Mouse (Mus musculus) stomach, embryonic 15.5 days (tissue): Measurements from ENCODE around the gene Spag6. TPM values are rescaled to one million over a fixed set of nuclear protein-coding genes. Genes with fewer than 3 reads are reported as not detected.
A peak's percentile ranks its signal among the peaks of the same experiment; 100 is the strongest.

Source experiments
- ATAC-seq: fragments of 200-750 bp; cut with Nextera tagmentation; 2 replicates; pipeline ENCODE4 v1.8.0; 2017; ENCODE audit warnings: low read depth, moderate number of reproducible peaks, moderate TSS enrichment; ENCODE audit not compliant: insufficient read depth, low FRiP score
- H3K27ac ChIP-seq: fragments of 300-500 bp; sonication (generic); 2 replicates; pipeline ENCODE4 v1.5.1; 2015; ENCODE audit warnings: mild to moderate bottlenecking, inconsistent platforms
- H3K27me3 ChIP-seq: fragments of 300-500 bp; sonication (generic); replicated peaks from 2 replicates; pipeline ENCODE4 v1.6.1; 2015; ENCODE audit warnings: inconsistent platforms
- H3K36me3 ChIP-seq: fragments of 300-500 bp; sonication (generic); 2 replicates; pipeline ENCODE4 v1.6.1; 2015; ENCODE audit warnings: inconsistent platforms
- H3K4me1 ChIP-seq: fragments of 300-500 bp; sonication (generic); 2 replicates; pipeline ENCODE4 v1.6.1; 2015; ENCODE audit warnings: inconsistent platforms
- H3K4me2 ChIP-seq: fragments of 300-500 bp; sonication (generic); 2 replicates; pipeline ENCODE4 v1.6.1; 2015; ENCODE audit warnings: mild to moderate bottlenecking, inconsistent platforms
- H3K4me3 ChIP-seq: fragments of 300-500 bp; sonication (generic); replicated peaks from 2 replicates; pipeline ENCODE4 v1.5.1; 2015; ENCODE audit warnings: inconsistent platforms
- H3K9ac ChIP-seq: fragments of 300-500 bp; sonication (generic); 2 replicates; pipeline ENCODE4 v1.6.1; 2015; ENCODE audit warnings: inconsistent platforms
- H3K9me3 ChIP-seq: fragments of 300-500 bp; sonication (generic); 2 replicates; pipeline ENCODE4 v1.6.1; 2016; ENCODE audit warnings: inconsistent platforms
- whole genome bisulfite sequencing: fragments of 180-500 bp; shearing (Covaris S2); methylation state at CpG from one replicate; pipeline ENCODE4 v1.1.7; 2015; 5-methylcytosine and 5-hydroxymethylcytosine counted together
- polyA plus RNA-seq: library from polyadenylated mRNA; unstranded; fragments of >200 nt; fragmentation: Nextera tagmentation; extraction: Ambion mirVana; gene quantifications from 2 replicates; pipeline ENCODE4 v1.2.1, GENCODE M21; 2015

The Spag6 gene
- 0.06 and 0.12 TPM in 2 replicates for polyA plus RNA-seq

GRCm38 (mm10) chr2:18693871-18694610 lies at the start of gene Spag6:
Gene Spag6 (plus strand): TSS chr2:18694032.
- under 1% methylated on average over 51 of the region's 61 CpGs for WGBS
- H3K27me3 ChIP-seq, result peaks cover 61% of the 10 kb centered on the region
- peak within 1 kb of the TSS; percentile 92 for H3K4me2 ChIP-seq
- H3K27ac ChIP-seq, result peak within 1 kb of the TSS; percentile 64
- H3K9ac ChIP-seq, result peak within 1 kb of the TSS; percentile 49
- no peaks in the 10 kb centered on the region for H3K36me3 ChIP-seq
- peaks cover 21% of the 10 kb centered on the region for H3K4me1 ChIP-seq
- no peaks in the 10 kb centered on the region for H3K9me3 ChIP-seq
- peak; percentile 84 for ATAC-seq
- H3K4me3 ChIP-seq, result peak within 1 kb of the TSS; percentile 62

DNA sequence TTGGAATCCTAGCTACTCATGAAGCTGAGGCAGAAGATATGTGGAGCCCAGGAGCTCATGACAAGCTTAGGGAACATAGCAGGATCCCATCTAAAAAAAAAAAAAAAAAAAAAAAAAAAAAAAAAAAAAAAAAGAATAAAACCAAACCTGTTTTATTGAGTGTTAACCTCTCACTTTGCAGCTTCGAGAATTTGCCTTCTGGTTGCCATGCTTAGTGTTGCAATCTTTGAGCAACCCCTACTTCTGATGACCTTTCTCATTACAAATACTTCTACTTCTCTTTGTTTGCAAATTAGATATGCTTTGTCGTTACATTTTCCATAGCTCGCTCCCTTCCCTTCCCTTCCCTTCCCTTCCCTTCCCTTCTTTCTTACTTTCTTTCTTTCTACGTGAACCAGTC lies 45.3 kb upstream of the Spag6 start:
- H3K27ac ChIP-seq, result no peak overlapping the region
- no peak overlapping the region for H3K4me2 ChIP-seq
- no peaks in the 10 kb centered on the region for H3K27me3 ChIP-seq
- no peak for ATAC-seq
- no peak overlapping the region for H3K4me3 ChIP-seq
- WGBS, result 64% methylated on average over 4 of the region's 4 CpGs
- H3K36me3 ChIP-seq, result no peaks in the 10 kb centered on the region
- no peak overlapping the region for H3K9ac ChIP-seq
- no peaks in the 10 kb centered on the region for H3K9me3 ChIP-seq
- no peaks in the 10 kb centered on the region for H3K4me1 ChIP-seq

DNA sequence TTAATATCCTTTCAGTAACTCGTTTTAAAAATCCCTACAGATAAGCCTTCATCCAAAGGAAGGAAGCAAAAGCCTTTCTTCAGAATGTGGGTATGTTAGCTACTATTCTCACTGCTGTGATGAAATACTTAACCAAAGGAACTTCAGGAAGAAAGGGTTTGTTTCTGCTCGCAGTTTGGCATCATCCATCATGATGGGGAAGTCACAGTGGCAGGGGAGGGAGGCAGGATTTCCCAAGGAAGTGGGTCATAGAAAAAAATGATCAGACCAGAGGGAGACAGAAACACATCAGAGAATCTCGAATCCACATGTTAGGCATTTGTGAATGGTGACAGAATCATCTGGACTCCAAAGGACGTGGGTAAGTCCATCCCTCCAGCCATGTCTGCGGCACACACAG lies 39.0 kb upstream of the Spag6 start:
- Histone ChIP-seq H3K4me1 (no peaks in the 10 kb centered on the region), H3K4me2 (no peak overlapping the region), H3K9ac (no peak overlapping the region), H3K36me3 (no peaks in the 10 kb centered on the region), H3K4me3 (no peak overlapping the region), H3K27ac (no peak overlapping the region), H3K27me3 (no peaks in the 10 kb centered on the region), H3K9me3 (no peaks in the 10 kb centered on the region)
- ATAC-seq, result no peak
- 56% methylated on average over 5 of the region's 5 CpGs for WGBS

DNA sequence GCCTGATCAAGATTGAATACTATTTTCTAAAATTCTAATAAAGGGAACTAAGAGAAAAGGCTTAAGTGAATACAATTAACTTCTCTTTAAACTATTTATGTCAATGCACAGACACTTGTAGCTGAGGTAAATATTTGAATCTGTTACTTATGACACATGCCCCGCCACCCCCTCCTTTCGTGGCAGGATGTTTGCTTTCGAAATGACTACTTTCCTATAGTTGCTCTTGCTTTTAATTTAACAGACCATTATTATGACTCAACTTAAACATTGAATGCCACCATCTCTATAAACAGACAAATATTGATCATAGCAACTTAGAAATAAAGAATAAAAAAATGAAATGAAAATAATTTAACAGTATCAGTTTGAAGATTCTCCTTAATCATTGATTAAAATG lies 29.8 kb upstream of the Spag6 start:
- 71% methylated on average over 3 of the region's 3 CpGs for WGBS
- ATAC-seq, result no peak
- H3K9ac ChIP-seq, result no peak overlapping the region
- H3K27ac ChIP-seq, result no peak overlapping the region
- H3K4me3 ChIP-seq, result no peak overlapping the region
- no peaks in the 10 kb centered on the region for H3K4me1 ChIP-seq
- no peaks in the 10 kb centered on the region for H3K9me3 ChIP-seq
- no peaks in the 10 kb centered on the region for H3K36me3 ChIP-seq
- no peaks in the 10 kb centered on the region for H3K27me3 ChIP-seq
- no peak overlapping the region for H3K4me2 ChIP-seq

- Histone ChIP-seq H3K27me3 (no peaks in the 10 kb centered on the region), H3K4me3 (no peak overlapping the region), H3K9ac (no peak overlapping the region), H3K27ac (no peak overlapping the region), H3K36me3 (no peaks in the 10 kb centered on the region), H3K4me2 (no peak overlapping the region), H3K9me3 (no peaks in the 10 kb centered on the region), H3K4me1 (0 out of 2 replicates have a peak, but pooled peaks cover 2% of the 10 kb centered on the region)
- ATAC-seq, result no peak
- WGBS, result 57% methylated on average over 6 of the region's 6 CpGs
Measured at GRCm38 (mm10) chr2:18671041-18671440, 22.8 kb upstream of the Spag6 start.

DNA sequence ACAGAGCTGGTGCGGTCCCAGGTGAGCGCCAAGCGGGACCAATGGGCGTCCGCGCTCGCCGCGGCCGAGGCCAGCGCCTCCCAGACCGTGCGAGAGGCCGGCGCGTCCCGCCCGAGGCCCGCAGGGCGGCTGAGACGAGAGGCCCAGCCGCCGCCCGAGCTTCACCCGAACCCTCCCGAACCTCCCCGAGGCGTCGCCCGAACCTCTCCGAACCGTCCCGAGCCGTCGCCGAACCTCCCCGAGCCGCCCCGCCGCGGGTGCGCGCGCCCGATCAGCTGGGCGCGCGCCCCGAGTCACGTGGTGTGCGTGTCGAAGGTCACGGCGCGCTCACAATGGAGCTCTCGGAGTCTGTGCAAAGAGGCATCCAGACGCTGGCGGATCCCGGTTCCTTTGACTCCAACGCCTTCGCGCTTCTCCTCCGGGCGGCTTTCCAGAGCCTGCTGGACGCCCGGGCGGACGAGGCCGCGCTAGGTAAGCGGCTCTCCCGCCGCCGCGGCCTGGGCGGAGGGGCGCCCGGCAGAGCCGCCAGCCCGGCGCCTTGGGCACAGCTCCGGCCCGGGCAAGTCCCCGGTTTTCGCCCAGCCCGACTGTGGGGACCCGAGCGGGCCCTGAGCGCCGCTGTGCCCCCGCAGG lies 21.6 kb upstream of the Spag6 start, which contains the start of gene Commd3:
Commd3 (plus strand) TSS at position 252 of the 633 bp plus-strand sequence.
- H3K27me3 ChIP-seq, result no peaks in the 10 kb centered on the region
- H3K9me3 ChIP-seq, result no peaks in the 10 kb centered on the region
- peak within 1 kb of the TSS; percentile 99 for H3K27ac ChIP-seq
- peak; percentile 90 for ATAC-seq
- peak within 1 kb of the TSS; percentile 77 for H3K4me2 ChIP-seq
- no peaks in the 10 kb centered on the region for H3K36me3 ChIP-seq
- peak within 1 kb of the TSS; percentile 99 for H3K9ac ChIP-seq
- H3K4me3 ChIP-seq, result peak within 1 kb of the TSS; percentile 90
- under 1% methylated on average over 91 of the region's 91 CpGs for WGBS
- 0 out of 2 replicates have a peak, but pooled peaks cover 2% of the 10 kb centered on the region for H3K4me1 ChIP-seq

DNA sequence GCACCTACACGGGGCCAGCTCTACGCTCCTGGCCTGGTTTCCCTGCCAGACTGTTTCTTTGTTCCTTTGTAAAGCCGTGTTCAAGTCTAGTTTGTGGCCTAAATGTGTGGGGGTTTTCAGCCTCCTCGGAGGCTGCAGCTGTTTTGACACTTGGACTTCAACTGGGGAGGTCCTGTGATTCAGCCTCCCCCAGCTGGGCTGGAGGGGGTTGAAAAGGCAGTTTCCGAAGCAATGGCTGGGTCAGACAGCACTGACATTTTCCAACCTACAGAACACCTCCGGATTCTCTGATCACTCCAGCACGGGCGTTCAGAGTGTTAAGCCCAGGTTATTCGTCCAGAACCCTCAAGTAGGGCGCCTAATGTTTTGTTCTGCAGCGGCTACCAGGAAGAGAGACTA lies 21.1 kb upstream of the Spag6 start:
- Histone ChIP-seq H3K27ac (peak overlapping the region; percentile 99), H3K4me1 (0 out of 2 replicates have a peak, but pooled peaks cover 2% of the 10 kb centered on the region), H3K36me3 (no peaks in the 10 kb centered on the region), H3K9me3 (no peaks in the 10 kb centered on the region), H3K27me3 (no peaks in the 10 kb centered on the region), H3K4me2 (peak overlapping the region; percentile 77), H3K4me3 (peak overlapping the region; percentile 90), H3K9ac (peak overlapping the region; percentile 99)
- WGBS, result under 1% methylated on average over 11 of the region's 11 CpGs
- ATAC-seq, result no peak

- no peak overlapping the region for H3K27ac ChIP-seq
- H3K36me3 ChIP-seq, result no peaks in the 10 kb centered on the region
- no peak for ATAC-seq
- H3K27me3 ChIP-seq, result no peaks in the 10 kb centered on the region
- WGBS, result 67% methylated on average over 4 of the region's 4 CpGs
- H3K9ac ChIP-seq, result no peak overlapping the region
- no peaks in the 10 kb centered on the region for H3K9me3 ChIP-seq
- 0 out of 2 replicates have a peak, but pooled peaks cover 2% of the 10 kb centered on the region for H3K4me1 ChIP-seq
- 0 out of 2 replicates have a peak overlapping the region, but pooled peaks have one; percentile 17 for H3K4me2 ChIP-seq
- H3K4me3 ChIP-seq, result no peak overlapping the region
Measured at GRCm38 (mm10) chr2:18673766-18674165, 20.1 kb upstream of the Spag6 start.

DNA sequence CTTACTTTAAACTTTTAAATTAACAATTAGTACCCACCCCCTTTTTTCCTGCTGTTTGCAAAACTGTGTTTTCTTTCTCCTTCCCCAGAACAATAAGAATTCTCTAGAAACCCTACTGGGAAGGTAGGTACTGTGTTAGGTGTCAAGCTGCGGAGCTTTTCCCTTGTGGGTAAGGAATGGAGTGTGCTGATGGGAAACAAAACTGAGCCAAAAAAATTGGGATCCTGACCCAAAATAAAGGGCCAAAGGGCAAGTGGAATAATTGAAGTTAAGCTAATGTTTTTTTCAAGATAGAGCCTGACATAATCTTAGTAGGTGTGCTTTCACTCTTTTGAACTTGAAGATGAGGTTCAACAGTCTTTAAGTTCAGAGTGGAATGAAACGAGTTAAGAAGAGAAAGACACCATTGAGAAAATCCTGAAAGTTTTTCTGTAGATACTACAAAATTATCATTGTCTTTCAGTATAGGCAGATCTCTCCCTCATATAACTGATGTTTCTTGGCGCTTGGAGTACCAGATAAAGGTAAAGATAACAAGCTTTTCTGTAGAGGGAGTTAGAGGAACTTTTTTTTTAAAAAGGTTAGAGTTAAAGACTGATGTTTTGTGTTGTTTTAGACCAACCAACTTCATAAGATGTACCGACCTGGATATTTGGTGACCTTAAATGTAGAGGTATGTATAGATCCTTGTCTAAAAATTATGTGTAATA lies 19.5 kb upstream of the Spag6 start:
- no peaks in the 10 kb centered on the region for H3K9me3 ChIP-seq
- no peak overlapping the region for H3K4me2 ChIP-seq
- H3K27ac ChIP-seq, result no peak overlapping the region
- H3K9ac ChIP-seq, result no peak overlapping the region
- 0 out of 2 replicates have a peak, but pooled peaks cover 2% of the 10 kb centered on the region for H3K4me1 ChIP-seq
- no peak overlapping the region for H3K4me3 ChIP-seq
- H3K27me3 ChIP-seq, result no peaks in the 10 kb centered on the region
- H3K36me3 ChIP-seq, result no peaks in the 10 kb centered on the region
- ATAC-seq, result no peak
- WGBS, result 73% methylated on average over 4 of the region's 4 CpGs

DNA sequence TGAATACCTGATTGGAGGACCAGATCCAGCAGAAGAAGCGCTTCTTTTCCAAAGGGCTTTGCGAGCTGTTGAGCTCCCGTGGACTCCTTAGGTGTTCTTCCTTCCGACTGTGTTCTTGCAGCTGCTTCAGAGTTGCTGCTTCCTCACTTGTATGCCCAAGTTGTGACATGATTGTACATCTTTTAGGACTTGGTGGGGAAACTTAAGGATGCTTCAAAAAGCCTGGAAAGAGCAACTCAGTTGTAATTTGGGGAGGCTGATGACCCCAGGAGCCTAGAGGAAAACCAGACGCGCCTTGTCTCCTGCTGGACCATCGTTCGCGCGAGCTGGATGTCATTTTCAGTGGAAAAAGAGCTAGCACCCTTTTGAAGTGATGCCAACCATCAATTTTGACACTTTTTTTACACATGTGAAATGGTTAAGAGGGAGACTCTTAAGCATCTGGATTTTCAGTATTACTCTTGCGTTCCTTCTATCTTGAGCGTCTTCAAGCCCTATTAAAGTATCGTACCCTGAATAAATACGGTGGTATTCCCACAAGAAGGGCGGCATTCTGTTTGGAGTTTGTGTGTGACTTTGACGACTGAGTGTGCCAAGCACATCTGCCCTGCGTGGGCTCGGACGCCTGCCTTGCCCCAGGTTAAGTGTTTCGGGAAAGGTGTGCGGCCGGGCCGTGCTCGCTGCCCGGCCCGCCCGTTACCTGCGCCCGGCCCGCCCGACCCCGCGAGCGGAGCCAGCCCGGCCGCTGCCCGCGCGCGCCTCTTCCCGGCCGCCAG lies 18.0 kb upstream of the Spag6 start:
- Histone ChIP-seq H3K4me1 (0 out of 2 replicates have a peak, but pooled peaks cover 13% of the 10 kb centered on the region), H3K27ac (peak overlapping the region; percentile 84), H3K4me2 (peak overlapping the region; percentile 74), H3K9me3 (no peaks in the 10 kb centered on the region), H3K4me3 (peak overlapping the region; percentile 79), H3K36me3 (no peaks in the 10 kb centered on the region), H3K9ac (peak overlapping the region; percentile 35), H3K27me3 (0 out of 2 replicates have a peak, but pooled peaks cover 5% of the 10 kb centered on the region)
- ATAC-seq, result no peak
- WGBS, result 13% methylated on average over 42 of the region's 42 CpGs

DNA sequence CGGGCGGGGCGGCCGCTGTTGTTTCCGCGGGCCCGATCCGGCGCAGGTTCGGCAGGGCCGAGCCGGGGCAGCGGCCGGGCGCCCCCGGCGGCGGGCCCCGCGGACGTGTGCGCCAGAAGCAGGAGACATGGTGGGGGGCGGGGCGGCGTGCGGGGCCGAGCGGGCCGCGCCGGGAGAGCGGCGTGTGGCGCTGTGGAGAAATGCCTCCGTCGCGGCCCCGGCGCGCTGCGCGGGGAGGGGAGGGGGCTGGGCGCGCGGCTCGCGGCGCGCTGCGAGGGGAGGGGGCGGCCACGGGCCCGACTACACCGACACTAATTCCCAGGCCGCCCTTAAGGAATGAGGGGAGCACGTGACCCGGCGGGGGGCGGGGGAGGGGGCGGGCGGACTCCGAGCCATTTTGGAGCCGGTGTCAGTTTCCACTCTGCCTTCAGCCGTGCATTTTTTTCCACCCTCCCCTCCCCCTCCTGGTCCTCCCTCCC lies 17.3 kb upstream of the Spag6 start:
- 0% methylated on average over 31 of the region's 64 CpGs for WGBS
- H3K9ac ChIP-seq, result peak overlapping the region; percentile 35
- H3K27ac ChIP-seq, result peak overlapping the region; percentile 93
- peak overlapping the region; percentile 74 for H3K4me2 ChIP-seq
- H3K27me3 ChIP-seq, result 0 out of 2 replicates have a peak, but pooled peaks cover 5% of the 10 kb centered on the region
- peak; percentile 88 for ATAC-seq
- H3K36me3 ChIP-seq, result no peaks in the 10 kb centered on the region
- no peaks in the 10 kb centered on the region for H3K9me3 ChIP-seq
- peak overlapping the region; percentile 79 for H3K4me3 ChIP-seq
- 0 out of 2 replicates have a peak, but pooled peaks cover 16% of the 10 kb centered on the region for H3K4me1 ChIP-seq
